Mouse (Mus musculus) small intestine, adult 2 months (tissue): Measurements from ENCODE around the gene Zfp354b. TPM values are rescaled to one million over a fixed set of nuclear protein-coding genes. Genes with fewer than 3 reads are reported as not detected.

ENCODE experiments used
- H3K27ac ChIP-seq: fragments of 200-500 bp; 2 replicates; pipeline ENCODE4 v1.5.1; 2012; ENCODE audit warnings: low read depth, low read length, control low read depth, inconsistent platforms; ENCODE audit not compliant: insufficient read depth
- H3K27me3 ChIP-seq: fragments of 200-500 bp; 2 replicates; pipeline ENCODE4 v1.6.1; 2012; ENCODE audit warnings: mild to moderate bottlenecking, moderate library complexity, low read length, inconsistent platforms; ENCODE audit not compliant: control insufficient read depth, insufficient read depth
- H3K36me3 ChIP-seq: fragments of 200-500 bp; 2 replicates; pipeline ENCODE4 v1.6.1; 2012; ENCODE audit warnings: mild to moderate bottlenecking, low read length, control low read depth, inconsistent platforms; ENCODE audit not compliant: control insufficient read depth, insufficient read depth
- H3K4me1 ChIP-seq: fragments of 200-500 bp; 2 replicates; pipeline ENCODE4 v1.6.1; 2012; ENCODE audit warnings: low read length, inconsistent platforms, mixed read lengths; ENCODE audit not compliant: control insufficient read depth, insufficient read depth, insufficient read length
- H3K4me3 ChIP-seq: fragments of 200-500 bp; 2 replicates; pipeline ENCODE4 v1.5.1; 2012; ENCODE audit warnings: low read depth, mild to moderate bottlenecking, control low read depth, inconsistent platforms, low read length, moderate library complexity
- CTCF ChIP-seq: fragments of 200-500 bp; IDR thresholded peaks from 2 replicates; pipeline ENCODE4 v1.5.1; 2012; ENCODE audit warnings: low read depth, mild to moderate bottlenecking, control low read depth, inconsistent platforms, low read length, moderate library complexity, mixed read lengths; ENCODE audit not compliant: insufficient replicate concordance, insufficient read length; ENCODE audit errors: extremely low read depth
- POLR2A ChIP-seq: fragments of 200-500 bp; IDR thresholded peaks from 2 replicates; pipeline ENCODE4 v1.6.1; 2012; ENCODE audit warnings: low read depth, mild to moderate bottlenecking, control low read depth, inconsistent platforms, low read length, moderate library complexity
- WGBS: fragments of 180-500 bp; shearing (Covaris S2); methylation state at CpG from one replicate; pipeline ENCODE4 v1.1.7; 2018; 5-methylcytosine and 5-hydroxymethylcytosine counted together
- polyA plus RNA-seq: library from polyadenylated mRNA; depleted of rRNA; stranded (reverse); fragments of >200 nt; gene quantifications from 2 replicates; pipeline ENCODE4 v1.2.3, GENCODE M21; 2012; rRNA removed

The Zfp354b gene
- polyA plus RNA-seq, 1 experiment: not detected

DNA sequence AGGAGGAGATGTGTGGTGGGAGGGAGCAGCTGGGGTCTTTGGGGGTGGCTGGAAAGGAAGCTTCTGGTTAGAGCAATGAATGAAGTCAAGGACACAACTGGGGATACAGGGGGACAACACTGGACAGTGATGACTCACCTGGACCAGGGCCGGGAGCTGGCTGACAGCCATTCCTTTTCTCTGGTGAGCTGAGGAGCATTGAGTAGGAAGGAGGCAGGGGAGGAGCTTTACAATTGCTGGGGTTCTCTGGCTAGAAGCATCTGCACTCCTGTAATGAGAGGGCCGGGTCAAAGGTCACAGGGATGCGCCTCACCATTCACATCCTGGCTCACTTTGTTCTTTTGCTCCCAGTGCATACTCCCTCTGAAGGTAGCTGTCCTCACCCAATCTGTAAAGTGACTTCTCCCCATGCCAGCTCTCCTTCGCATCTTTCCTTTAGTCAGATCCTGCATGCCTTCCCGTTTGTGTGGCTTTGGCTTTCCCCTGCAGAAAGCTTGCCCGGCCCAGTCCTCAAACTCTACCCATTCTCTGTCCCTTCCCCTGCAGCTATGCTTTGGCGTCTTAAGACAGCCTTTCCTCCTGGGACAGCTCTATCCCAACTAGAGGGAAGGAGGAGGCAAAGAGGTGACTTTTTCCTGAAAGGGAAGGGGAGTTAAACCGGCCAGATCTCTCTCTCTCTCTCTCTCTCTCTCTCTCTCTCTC lies 45.1 kb downstream of the Zfp354b start:
- no peaks in the 10 kb centered on the region for H3K36me3 ChIP-seq
- no peaks in the 10 kb centered on the region for H3K27me3 ChIP-seq
- TF ChIP-seq CTCF: no peak
- no peak for TF ChIP-seq POLR2A
- no peak overlapping the region for H3K27ac ChIP-seq
- H3K4me1 ChIP-seq: peaks cover 2% of the 10 kb centered on the region; the same call in 1 of the 2 replicates
- H3K4me3 ChIP-seq: no peak overlapping the region
- WGBS: 38% methylated on average over 8 of the region's 8 CpGs

DNA sequence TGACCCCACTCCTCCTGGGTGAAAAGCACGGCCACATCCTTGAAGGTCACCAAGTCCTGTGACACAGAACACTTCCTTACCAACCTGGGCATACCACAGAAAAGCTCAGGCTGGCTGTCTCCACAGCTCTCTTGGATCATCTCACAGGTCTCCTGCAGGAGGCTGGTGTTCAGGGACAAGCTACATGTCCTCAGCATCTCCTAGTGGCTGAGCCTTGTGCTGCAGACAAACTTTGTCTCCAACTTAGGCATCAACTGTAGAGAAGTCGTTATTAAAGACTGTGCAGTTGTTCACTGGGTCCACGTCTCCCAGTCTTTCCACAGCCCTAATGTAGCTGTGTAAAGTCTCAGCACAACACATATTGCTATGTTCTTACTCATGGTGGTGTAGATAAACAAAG lies 47.7 kb downstream of the Zfp354b start:
- H3K27me3 ChIP-seq: no peaks in the 10 kb centered on the region
- H3K4me3 ChIP-seq: no peak overlapping the region
- TF ChIP-seq CTCF (no peak), POLR2A (no peak)
- H3K27ac ChIP-seq: no peak overlapping the region
- WGBS: 72% methylated on average over 3 of the region's 3 CpGs
- H3K36me3 ChIP-seq: no peaks in the 10 kb centered on the region
- peaks cover 2% of the 10 kb centered on the region; the same call in 1 of the 2 replicates for H3K4me1 ChIP-seq

- no peaks in the 10 kb centered on the region for H3K4me1 ChIP-seq
- H3K27ac ChIP-seq: no peak overlapping the region
- no peaks in the 10 kb centered on the region for H3K36me3 ChIP-seq
- WGBS: 73% methylated on average over 3 of the region's 3 CpGs
- no peaks in the 10 kb centered on the region for H3K27me3 ChIP-seq
- TF ChIP-seq CTCF (no peak), POLR2A (no peak)
- H3K4me3 ChIP-seq: no peak overlapping the region
Measured at GRCm38 (mm10) chr11:50878641-50879040, 52.8 kb downstream of the Zfp354b start.

Other genes starting within 250 kb of the Zfp354b start
- 0.19 and 0.38 TPM in 2 replicates for gene Zfp354c, start 103.9 kb downstream of the Zfp354b start, polyA plus RNA-seq
- 0.05 TPM in 1 of 2 replicates, not detected in the other for gene Zfp879, start 90.1 kb downstream of the Zfp354b start, polyA plus RNA-seq
- gene Grm6, start 80.9 kb downstream of the Zfp354b start, polyA plus RNA-seq: 0.24 and 0.53 TPM in 2 replicates
- gene Zfp454, start 44.0 kb downstream of the Zfp354b start, polyA plus RNA-seq: not detected in 2 replicates
- gene Zfp2, start 15.5 kb downstream of the Zfp354b start, polyA plus RNA-seq: 0.09 and 0.61 TPM in 2 replicates
- gene 4933414I15Rik, start 12.1 kb upstream of the Zfp354b start, polyA plus RNA-seq: not detected in 2 replicates
- gene Prop1, start 22.1 kb upstream of the Zfp354b start, polyA plus RNA-seq: 0.08 TPM in 1 of 2 replicates, not detected in the other
- gene Olfr1378, start 34.9 kb upstream of the Zfp354b start, polyA plus RNA-seq: not detected in 2 replicates
- not detected in 2 replicates for gene Olfr1377, start 50.3 kb upstream of the Zfp354b start, polyA plus RNA-seq
- gene Olfr51, start 72.0 kb upstream of the Zfp354b start, polyA plus RNA-seq: not detected in 2 replicates
- not detected in 2 replicates for gene Olfr54, start 82.6 kb upstream of the Zfp354b start, polyA plus RNA-seq
- gene Olfr1375, start 116.5 kb upstream of the Zfp354b start, polyA plus RNA-seq: not detected in 2 replicates
- 0.09 and 0.10 TPM in 2 replicates for gene Zfp354a, start 127.6 kb upstream of the Zfp354b start, polyA plus RNA-seq